Mouse (Mus musculus): ENCODE data around the gene Agpat2. TPM values are rescaled to one million over a fixed set of nuclear protein-coding genes. Genes with fewer than 3 reads are reported as not detected.

Gene Agpat2
- total RNA-seq, 4 experiments from 2014 or later, result 1.1 to 4.9 (median 3.7) TPM

GRCm38 (mm10) chr2:26596898-26597297 is 7.3 kb downstream of the Agpat2 start:
- no peak for DNase-seq (ENCODE audit: low spot score in 2 of 2)

GRCm38 (mm10) chr2:26595725-26596435 is 8.3 kb downstream of the Agpat2 start:
- DNase-seq (ENCODE audit: low spot score in 2 of 2), result no peak

- DNase-seq (ENCODE audit: low spot score in 2 of 2), result no peak
Observed at GRCm38 (mm10) chr2:26594934-26595724, 9.1 kb downstream of the Agpat2 start.

- DNase-seq (ENCODE audit: low spot score in 2 of 2), result no peak
Observed at GRCm38 (mm10) chr2:26594461-26594933, 9.7 kb downstream of the Agpat2 start.

GRCm38 (mm10) chr2:26594022-26594346 is 10.2 kb downstream of the Agpat2 start:
- no peak for DNase-seq (ENCODE audit: low spot score in 2 of 2)

GRCm38 (mm10) chr2:26593211-26594021 is 10.8 kb downstream of the Agpat2 start:
- no peak for DNase-seq (ENCODE audit: low spot score in 2 of 2)

- no peak for DNase-seq (ENCODE audit: low spot score in 2 of 2)
Observed at GRCm38 (mm10) chr2:26591416-26591815, 12.8 kb downstream of the Agpat2 start.

- DNase-seq (ENCODE audit: low spot score in 2 of 2), result no peak
Observed at GRCm38 (mm10) chr2:26590962-26591361, 13.3 kb downstream of the Agpat2 start.

GRCm38 (mm10) chr2:26590282-26590681 is 13.9 kb downstream of the Agpat2 start:
- no peak for DNase-seq (ENCODE audit: low spot score in 2 of 2)

- no peak for DNase-seq (ENCODE audit: low spot score in 2 of 2)
Observed at GRCm38 (mm10) chr2:26589284-26589683, 14.9 kb downstream of the Agpat2 start.

GRCm38 (mm10) chr2:26588573-26588972 is 15.6 kb downstream of the Agpat2 start:
- no peak for DNase-seq (ENCODE audit: low spot score in 2 of 2)

- DNase-seq (ENCODE audit: low spot score in 2 of 2), result no peak
Observed at GRCm38 (mm10) chr2:26587044-26587405, 17.2 kb downstream of the Agpat2 start.

- peak; percentile 33 to 66 for DNase-seq (ENCODE audit: low spot score in 2 of 2)
Observed at GRCm38 (mm10) chr2:26586294-26587043, 17.7 kb downstream of the Agpat2 start, which contains the start of gene Gm20532. Gene Gm20532, plus strand, starts transcription at chr2:26586639.

GRCm38 (mm10) chr2:26585713-26586112 is 18.5 kb downstream of the Agpat2 start:
- DNase-seq (ENCODE audit: low spot score in 2 of 2), result no peak

GRCm38 (mm10) chr2:26583640-26584039 is 20.6 kb downstream of the Agpat2 start:
- no peak for DNase-seq (ENCODE audit: low spot score in 2 of 2)

GRCm38 (mm10) chr2:26582741-26583140 is 21.5 kb downstream of the Agpat2 start:
- DNase-seq (ENCODE audit: low spot score in 2 of 2), result no peak

- DNase-seq (ENCODE audit: low spot score in 2 of 2), result no peak
Observed at GRCm38 (mm10) chr2:26582203-26582602, 22.0 kb downstream of the Agpat2 start.

GRCm38 (mm10) chr2:26580751-26581150 is 23.5 kb downstream of the Agpat2 start:
- DNase-seq (ENCODE audit: low spot score in 2 of 2), result no peak

GRCm38 (mm10) chr2:26579714-26580113 is 24.5 kb downstream of the Agpat2 start, which contains the start of gene Egfl7:
Gene Egfl7, plus strand, starts transcription at chr2:26580014.
- no peak for DNase-seq (ENCODE audit: low spot score in 2 of 2)

- no peak for DNase-seq (ENCODE audit: low spot score in 2 of 2)
Observed at GRCm38 (mm10) chr2:26578369-26578768, 25.8 kb downstream of the Agpat2 start.

GRCm38 (mm10) chr2:26576462-26576861 is 27.8 kb downstream of the Agpat2 start:
- DNase-seq (ENCODE audit: low spot score in 2 of 2), result no peak

Data from layer of hippocampus, adult 8-10 months (tissue).